Mouse (Mus musculus): ENCODE results near the gene Farp1. TPM values are rescaled to one million over a fixed set of nuclear protein-coding genes. Genes with fewer than 3 reads are reported as not detected.

Farp1 gene
- polyA plus RNA-seq, 1 experiment from 2014 or later = 3.7 TPM

- H3K36me3 ChIP-seq (ENCODE audit: control insufficient read depth, insufficient read depth) = no peaks in the 10 kb centered on the region
- H3K9me3 ChIP-seq (replicated peaks; ENCODE audit: control insufficient read depth, low read length) = no peaks in the 10 kb centered on the region
- no peak overlapping the region for H3K27ac ChIP-seq (ENCODE audit: low read length)
- 63% methylated on average over 1 of the region's 1 CpGs for WGBS (ENCODE audit: insufficient replicate concordance)
- no peak overlapping the region for H3K4me2 ChIP-seq (ENCODE audit: low read depth, low read length)
- H3K9ac ChIP-seq (ENCODE audit: low read depth, low read length) = no peak overlapping the region
- H3K27me3 ChIP-seq (ENCODE audit: control insufficient read depth, insufficient read depth, low read depth, low read length) = no peaks in the 10 kb centered on the region
- ATAC-seq (ENCODE audit: low read depth) = no peak
- no peaks in the 10 kb centered on the region for H3K4me1 ChIP-seq (ENCODE audit: control insufficient read depth, low read depth, low read length)
- no peak overlapping the region for H3K4me3 ChIP-seq (ENCODE audit: low read depth, low read length)
Measured at GRCm38 (mm10) chr14:121064726-121065125, 29.7 kb downstream of the Farp1 start.

DNA sequence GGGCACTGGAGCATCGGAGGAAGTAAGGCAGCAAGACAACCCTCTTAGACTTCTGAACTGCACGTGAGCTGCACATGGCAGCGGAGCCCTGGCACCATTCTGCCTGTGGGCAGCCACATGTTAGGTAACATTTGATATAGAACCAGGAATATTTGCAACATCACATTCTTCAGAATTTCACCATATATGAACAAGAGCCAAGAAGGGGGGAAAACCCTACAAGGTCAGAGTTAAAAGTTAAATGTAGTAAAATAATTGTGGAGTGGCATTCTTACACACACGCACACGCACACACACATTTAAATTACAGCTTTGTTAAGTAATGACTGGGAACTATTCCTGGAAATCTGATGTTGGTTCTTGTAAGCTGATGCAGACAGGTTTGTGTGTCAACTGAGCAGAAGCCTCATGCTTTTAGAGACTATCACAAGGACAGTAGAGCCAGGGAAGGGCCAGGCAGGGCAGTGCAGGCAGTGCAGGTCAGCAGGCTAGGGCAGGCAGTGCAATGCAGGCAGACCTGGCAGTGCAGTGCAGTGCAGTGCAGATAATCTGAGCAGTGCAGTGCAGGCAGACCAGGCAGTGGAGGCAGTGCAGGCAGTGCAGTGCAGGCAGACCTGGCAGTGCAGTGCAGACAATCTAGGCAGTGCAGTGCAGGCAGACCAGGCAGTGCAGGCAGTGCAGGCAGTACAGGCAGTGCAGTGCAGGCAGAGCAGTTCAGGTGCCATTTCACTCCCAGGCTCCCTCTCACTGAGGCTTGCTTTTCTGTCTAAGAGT lies 38.3 kb downstream of the Farp1 start:
- Histone ChIP-seq H3K9ac (ENCODE audit: low read depth, low read length) (no peak overlapping the region), H3K4me3 (ENCODE audit: low read depth, low read length) (no peak overlapping the region), H3K4me1 (ENCODE audit: control insufficient read depth, low read depth, low read length) (no peaks in the 10 kb centered on the region), H3K9me3 (replicated peaks; ENCODE audit: control insufficient read depth, low read length) (no peaks in the 10 kb centered on the region), H3K4me2 (ENCODE audit: low read depth, low read length) (no peak overlapping the region), H3K27ac (ENCODE audit: low read length) (no peak overlapping the region), H3K27me3 (ENCODE audit: control insufficient read depth, insufficient read depth, low read depth, low read length) (no peaks in the 10 kb centered on the region), H3K36me3 (ENCODE audit: control insufficient read depth, insufficient read depth) (no peaks in the 10 kb centered on the region)
- WGBS (ENCODE audit: insufficient replicate concordance) = 68% methylated on average over 5 of the region's 5 CpGs
- no peak for ATAC-seq (ENCODE audit: low read depth)

GRCm38 (mm10) chr14:121074197-121074734 lies 39.3 kb downstream of the Farp1 start:
- no peaks in the 10 kb centered on the region for H3K36me3 ChIP-seq (ENCODE audit: control insufficient read depth, insufficient read depth)
- H3K9ac ChIP-seq (ENCODE audit: low read depth, low read length) = no peak overlapping the region
- no peak for ATAC-seq (ENCODE audit: low read depth)
- no peak overlapping the region for H3K4me3 ChIP-seq (ENCODE audit: low read depth, low read length)
- no peak overlapping the region for H3K27ac ChIP-seq (ENCODE audit: low read length)
- no peaks in the 10 kb centered on the region for H3K9me3 ChIP-seq (replicated peaks; ENCODE audit: control insufficient read depth, low read length)
- 42% methylated on average over 2 of the region's 2 CpGs for WGBS (ENCODE audit: insufficient replicate concordance)
- H3K4me2 ChIP-seq (ENCODE audit: low read depth, low read length) = no peak overlapping the region
- H3K4me1 ChIP-seq (ENCODE audit: control insufficient read depth, low read depth, low read length) = no peaks in the 10 kb centered on the region
- no peaks in the 10 kb centered on the region for H3K27me3 ChIP-seq (ENCODE audit: control insufficient read depth, insufficient read depth, low read depth, low read length)

DNA sequence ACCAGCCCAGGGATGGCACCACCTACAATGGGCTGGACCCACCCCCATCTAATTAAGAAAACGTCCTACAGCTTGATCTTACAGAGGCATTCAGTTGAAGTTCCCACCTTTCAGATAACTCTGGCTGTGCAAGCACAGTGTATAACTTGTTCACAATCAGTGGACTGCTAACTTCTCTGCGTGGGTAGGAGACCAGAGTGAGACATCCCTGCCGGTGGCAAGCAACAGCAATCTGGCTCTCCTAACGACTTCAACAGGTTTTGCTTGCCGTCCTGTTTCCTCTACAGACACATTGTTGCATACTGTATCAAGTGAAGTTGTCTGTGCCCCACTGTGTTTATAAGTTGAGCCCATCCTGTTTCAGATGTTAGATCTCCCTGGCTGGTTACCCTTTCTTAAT lies 45.7 kb downstream of the Farp1 start:
- WGBS (ENCODE audit: insufficient replicate concordance) = 58% methylated on average over 5 of the region's 5 CpGs
- no peak for ATAC-seq (ENCODE audit: low read depth)
- no peak overlapping the region for H3K27ac ChIP-seq (ENCODE audit: low read length)

GRCm38 (mm10) chr14:121082341-121082740 lies 47.3 kb downstream of the Farp1 start:
- Histone ChIP-seq H3K27ac (ENCODE audit: low read length) (no peak overlapping the region), H3K4me1 (ENCODE audit: control insufficient read depth, low read depth, low read length) (no peaks in the 10 kb centered on the region), H3K9ac (ENCODE audit: low read depth, low read length) (no peak overlapping the region), H3K36me3 (ENCODE audit: control insufficient read depth, insufficient read depth) (no peaks in the 10 kb centered on the region), H3K4me2 (ENCODE audit: low read depth, low read length) (no peak overlapping the region), H3K9me3 (replicated peaks; ENCODE audit: control insufficient read depth, low read length) (no peaks in the 10 kb centered on the region), H3K4me3 (ENCODE audit: low read depth, low read length) (no peak overlapping the region), H3K27me3 (ENCODE audit: control insufficient read depth, insufficient read depth, low read depth, low read length) (no peaks in the 10 kb centered on the region)
- WGBS (ENCODE audit: insufficient replicate concordance) = 57% methylated on average over 7 of the region's 7 CpGs
- no peak for ATAC-seq (ENCODE audit: low read depth)

More for the DNA sequence above, 45.7 kb downstream of the Farp1 start:
- H3K4me2 ChIP-seq (ENCODE audit: low read depth, low read length) = no peak overlapping the region
- H3K4me3 ChIP-seq (ENCODE audit: low read depth, low read length) = no peak overlapping the region
- H3K9ac ChIP-seq (ENCODE audit: low read depth, low read length) = no peak overlapping the region
- no peaks in the 10 kb centered on the region for H3K36me3 ChIP-seq (ENCODE audit: control insufficient read depth, insufficient read depth)
- H3K9me3 ChIP-seq (replicated peaks; ENCODE audit: control insufficient read depth, low read length) = no peaks in the 10 kb centered on the region
- no peaks in the 10 kb centered on the region for H3K27me3 ChIP-seq (ENCODE audit: control insufficient read depth, insufficient read depth, low read depth, low read length)
- H3K4me1 ChIP-seq (ENCODE audit: control insufficient read depth, low read depth, low read length) = no peaks in the 10 kb centered on the region

- H3K4me3 ChIP-seq (ENCODE audit: low read depth, low read length) = no peak overlapping the region
- H3K4me1 ChIP-seq (ENCODE audit: control insufficient read depth, low read depth, low read length) = no peaks in the 10 kb centered on the region
- no peak for ATAC-seq (ENCODE audit: low read depth)
- no peak overlapping the region for H3K9ac ChIP-seq (ENCODE audit: low read depth, low read length)
- WGBS (ENCODE audit: insufficient replicate concordance) = 55% methylated on average over 2 of the region's 2 CpGs
- no peak overlapping the region for H3K27ac ChIP-seq (ENCODE audit: low read length)
- H3K4me2 ChIP-seq (ENCODE audit: low read depth, low read length) = no peak overlapping the region
- H3K9me3 ChIP-seq (replicated peaks; ENCODE audit: control insufficient read depth, low read length) = no peaks in the 10 kb centered on the region
- H3K27me3 ChIP-seq (ENCODE audit: control insufficient read depth, insufficient read depth, low read depth, low read length) = no peaks in the 10 kb centered on the region
- H3K36me3 ChIP-seq (ENCODE audit: control insufficient read depth, insufficient read depth) = no peaks in the 10 kb centered on the region
Measured at GRCm38 (mm10) chr14:121082793-121083192, 47.8 kb downstream of the Farp1 start.

DNA sequence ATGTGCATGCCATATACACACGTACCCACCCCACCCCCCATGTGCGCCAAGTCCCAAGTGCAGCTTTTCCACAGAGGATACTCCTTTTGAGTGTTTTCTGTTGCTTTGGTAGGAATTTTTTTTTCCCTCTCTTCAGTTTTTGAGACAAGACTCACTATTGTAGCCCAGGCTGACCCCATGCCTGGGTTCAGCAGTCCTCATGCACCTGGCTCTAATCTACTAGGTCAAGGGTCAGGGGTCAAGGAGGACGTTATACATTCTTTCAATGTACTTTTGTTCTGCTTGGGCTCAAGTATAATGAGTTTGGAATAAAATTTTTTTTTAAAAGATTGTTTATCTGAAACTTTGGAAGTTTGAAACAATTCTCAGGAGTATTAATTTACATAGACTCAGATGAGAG lies 48.4 kb downstream of the Farp1 start:
- Histone ChIP-seq H3K27me3 (ENCODE audit: control insufficient read depth, insufficient read depth, low read depth, low read length) (no peaks in the 10 kb centered on the region), H3K9me3 (replicated peaks; ENCODE audit: control insufficient read depth, low read length) (no peaks in the 10 kb centered on the region), H3K4me1 (ENCODE audit: control insufficient read depth, low read depth, low read length) (no peaks in the 10 kb centered on the region), H3K4me3 (ENCODE audit: low read depth, low read length) (no peak overlapping the region), H3K9ac (ENCODE audit: low read depth, low read length) (no peak overlapping the region), H3K4me2 (ENCODE audit: low read depth, low read length) (no peak overlapping the region), H3K27ac (ENCODE audit: low read length) (no peak overlapping the region), H3K36me3 (ENCODE audit: control insufficient read depth, insufficient read depth) (no peaks in the 10 kb centered on the region)
- 62% methylated on average over 3 of the region's 3 CpGs for WGBS (ENCODE audit: insufficient replicate concordance)
- ATAC-seq (ENCODE audit: low read depth) = no peak

GRCm38 (mm10) chr14:121092517-121092916 lies 57.5 kb downstream of the Farp1 start:
- no peaks in the 10 kb centered on the region for H3K36me3 ChIP-seq (ENCODE audit: control insufficient read depth, insufficient read depth)
- no peak overlapping the region for H3K9ac ChIP-seq (ENCODE audit: low read depth, low read length)
- ATAC-seq (ENCODE audit: low read depth) = no peak
- no peak overlapping the region for H3K27ac ChIP-seq (ENCODE audit: low read length)
- WGBS (ENCODE audit: insufficient replicate concordance) = 69% methylated on average over 9 of the region's 9 CpGs
- no peaks in the 10 kb centered on the region for H3K9me3 ChIP-seq (replicated peaks; ENCODE audit: control insufficient read depth, low read length)
- H3K4me1 ChIP-seq (ENCODE audit: control insufficient read depth, low read depth, low read length) = peaks cover 5% of the 10 kb centered on the region
- no peaks in the 10 kb centered on the region for H3K27me3 ChIP-seq (ENCODE audit: control insufficient read depth, insufficient read depth, low read depth, low read length)
- no peak overlapping the region for H3K4me2 ChIP-seq (ENCODE audit: low read depth, low read length)
- H3K4me3 ChIP-seq (ENCODE audit: low read depth, low read length) = no peak overlapping the region

DNA sequence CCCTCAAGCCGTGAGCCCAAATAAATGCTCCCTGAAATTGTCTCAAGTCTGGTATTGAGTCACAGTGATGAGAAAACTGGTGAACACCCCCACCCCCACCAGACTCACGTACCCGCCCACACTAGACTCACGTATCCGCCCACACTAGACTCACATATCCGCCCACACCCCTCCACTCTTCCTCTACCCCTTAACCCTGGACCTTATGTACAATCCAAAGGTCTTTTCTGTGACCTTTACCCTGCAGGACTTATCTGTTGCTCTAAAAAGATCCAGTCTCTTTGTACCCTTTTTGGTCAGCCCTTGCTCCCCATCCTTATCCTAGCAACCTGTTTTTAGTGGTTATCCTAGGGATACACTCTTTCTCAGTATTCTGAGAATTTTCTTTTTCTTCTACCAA lies 58.9 kb downstream of the Farp1 start:
- ATAC-seq (ENCODE audit: low read depth) = peak; percentile 71
- H3K27ac ChIP-seq (ENCODE audit: low read length) = no peak overlapping the region
- H3K4me1 ChIP-seq (ENCODE audit: control insufficient read depth, low read depth, low read length) = peaks cover 5% of the 10 kb centered on the region
- no peaks in the 10 kb centered on the region for H3K9me3 ChIP-seq (replicated peaks; ENCODE audit: control insufficient read depth, low read length)
- H3K27me3 ChIP-seq (ENCODE audit: control insufficient read depth, insufficient read depth, low read depth, low read length) = no peaks in the 10 kb centered on the region
- no peak overlapping the region for H3K9ac ChIP-seq (ENCODE audit: low read depth, low read length)
- no peaks in the 10 kb centered on the region for H3K36me3 ChIP-seq (ENCODE audit: control insufficient read depth, insufficient read depth)
- H3K4me2 ChIP-seq (ENCODE audit: low read depth, low read length) = no peak overlapping the region
- H3K4me3 ChIP-seq (ENCODE audit: low read depth, low read length) = no peak overlapping the region
- WGBS (ENCODE audit: insufficient replicate concordance) = 56% methylated on average over 6 of the region's 6 CpGs
